Mouse (Mus musculus) C2C12 (cell line): ENCODE data around the gene Ryr3. TPM values are rescaled to one million over a fixed set of nuclear protein-coding genes. Genes with fewer than 3 reads are reported as not detected.

ENCODE experiments used
- H3K27me3 ChIP-seq: one replicate; pipeline ENCODE4 v1.6.1; 2011; ENCODE audit not compliant: control insufficient read depth, insufficient read depth, insufficient read length
- H3K36me3 ChIP-seq: one replicate; pipeline ENCODE4 v1.6.1; 2011; ENCODE audit not compliant: control insufficient read depth, insufficient read depth
- H3K4me3 ChIP-seq: one replicate; pipeline ENCODE4 v1.5.1; 2011; ENCODE audit warnings: mild to moderate bottlenecking, control low read depth; ENCODE audit not compliant: poor library complexity, insufficient read depth, severe bottlenecking
- H3K79me2 ChIP-seq: one replicate; pipeline ENCODE4 v1.6.1; 2011; ENCODE audit not compliant: control insufficient read depth, insufficient read depth
- H3K79me3 ChIP-seq: one replicate; pipeline ENCODE4 v1.6.1; 2011; ENCODE audit warnings: low read depth, control low read depth
- H3ac ChIP-seq: one replicate; pipeline ENCODE3; 2011; ENCODE audit warnings: low read depth; ENCODE audit not compliant: control insufficient read depth, insufficient read length
- CEBPB ChIP-seq: IDR thresholded peaks from one replicate; pipeline ENCODE4 v1.6.1; 2011; ENCODE audit warnings: low read depth, mild to moderate bottlenecking, control low read depth, moderate library complexity
- CTCF ChIP-seq: IDR thresholded peaks from one replicate; pipeline ENCODE4 v1.5.1; 2011; ENCODE audit not compliant: control insufficient read depth, insufficient read depth, insufficient read length
- FOSL1 ChIP-seq: IDR thresholded peaks from one replicate; pipeline ENCODE4 v1.8.0; 2011; ENCODE audit warnings: mild to moderate bottlenecking, low read length; ENCODE audit not compliant: poor library complexity, insufficient read depth, severe bottlenecking
- MAX ChIP-seq: IDR thresholded peaks from one replicate; pipeline ENCODE4 v1.6.1; 2011; ENCODE audit warnings: mild to moderate bottlenecking, control low read depth
- MYOD1 ChIP-seq: IDR thresholded peaks from one replicate; pipeline ENCODE4 v1.6.1; 2011; ENCODE audit warnings: low read depth; ENCODE audit not compliant: control insufficient read depth, insufficient read length
- MYOG ChIP-seq: IDR thresholded peaks from one replicate; pipeline ENCODE4 v1.6.1; 2011; ENCODE audit not compliant: control insufficient read depth, insufficient read length; ENCODE audit errors: extremely low read depth
- USF1 ChIP-seq: IDR thresholded peaks from one replicate; pipeline ENCODE4 v1.6.1; 2011; ENCODE audit warnings: low read depth, mild to moderate bottlenecking, control low read depth, moderate library complexity
- polyA plus RNA-seq: library from polyadenylated mRNA; unstranded; fragments of >200 nt; fragmentation: generic; extraction: Trizol; gene quantifications from one replicate; pipeline ENCODE4 v1.2.1, GENCODE M21; 2012; ENCODE audit warnings: missing spikeins

Gene Ryr3
- polyA plus RNA-seq, 1 experiment, result 1.6 TPM

- TF ChIP-seq MAX, result no peak
- no peak for TF ChIP-seq CEBPB
- no peak for TF ChIP-seq USF1
- no peak for TF ChIP-seq MYOD1
- no peak for TF ChIP-seq FOSL1
- TF ChIP-seq MYOG, result no peak
- TF ChIP-seq CTCF, result no peak
- no peak overlapping the region for H3ac ChIP-seq
- no peaks in the 10 kb centered on the region for H3K79me3 ChIP-seq
- no peaks in the 10 kb centered on the region for H3K36me3 ChIP-seq
- no peaks in the 10 kb centered on the region for H3K79me2 ChIP-seq
- no peak overlapping the region for H3K4me3 ChIP-seq
- no peaks in the 10 kb centered on the region for H3K27me3 ChIP-seq
These were observed 458.2 kb downstream of the Ryr3 start for GRCm38 (mm10) chr2:112758732-112759131.

GRCm38 (mm10) chr2:112753316-112753715 lies 463.6 kb downstream of the Ryr3 start:
- Histone ChIP-seq H3K79me3 (no peaks in the 10 kb centered on the region), H3K36me3 (no peaks in the 10 kb centered on the region), H3ac (no peak overlapping the region), H3K27me3 (no peaks in the 10 kb centered on the region), H3K4me3 (no peak overlapping the region), H3K79me2 (no peaks in the 10 kb centered on the region)
- no peak for TF ChIP-seq CEBPB
- TF ChIP-seq USF1, result no peak
- no peak for TF ChIP-seq FOSL1
- no peak for TF ChIP-seq MYOG
- no peak for TF ChIP-seq MYOD1
- no peak for TF ChIP-seq CTCF
- no peak for TF ChIP-seq MAX

GRCm38 (mm10) chr2:112751416-112751815 lies 465.5 kb downstream of the Ryr3 start:
- no peak overlapping the region for H3K4me3 ChIP-seq
- H3ac ChIP-seq, result no peak overlapping the region
- no peak for TF ChIP-seq CTCF
- TF ChIP-seq FOSL1, result no peak
- TF ChIP-seq MYOG, result no peak
- no peak for TF ChIP-seq MAX
- no peak for TF ChIP-seq CEBPB
- no peak for TF ChIP-seq USF1
- no peak for TF ChIP-seq MYOD1
- H3K27me3 ChIP-seq, result no peaks in the 10 kb centered on the region
- no peaks in the 10 kb centered on the region for H3K79me3 ChIP-seq
- no peaks in the 10 kb centered on the region for H3K36me3 ChIP-seq
- no peaks in the 10 kb centered on the region for H3K79me2 ChIP-seq

GRCm38 (mm10) chr2:112748532-112748931 lies 468.4 kb downstream of the Ryr3 start:
- H3K36me3 ChIP-seq, result no peaks in the 10 kb centered on the region
- no peaks in the 10 kb centered on the region for H3K79me2 ChIP-seq
- H3K79me3 ChIP-seq, result no peaks in the 10 kb centered on the region
- TF ChIP-seq USF1, result no peak
- no peak for TF ChIP-seq FOSL1
- no peak for TF ChIP-seq CTCF
- TF ChIP-seq MYOD1, result no peak
- no peak for TF ChIP-seq MAX
- no peak for TF ChIP-seq CEBPB
- TF ChIP-seq MYOG, result no peak
- no peaks in the 10 kb centered on the region for H3K27me3 ChIP-seq
- no peak overlapping the region for H3K4me3 ChIP-seq
- no peak overlapping the region for H3ac ChIP-seq

- H3K4me3 ChIP-seq, result no peak overlapping the region
- H3ac ChIP-seq, result no peak overlapping the region
- no peaks in the 10 kb centered on the region for H3K79me3 ChIP-seq
- no peaks in the 10 kb centered on the region for H3K27me3 ChIP-seq
- no peaks in the 10 kb centered on the region for H3K36me3 ChIP-seq
- no peak for TF ChIP-seq MYOD1
- TF ChIP-seq FOSL1, result no peak
- no peak for TF ChIP-seq CTCF
- no peak for TF ChIP-seq MAX
- TF ChIP-seq CEBPB, result no peak
- TF ChIP-seq MYOG, result no peak
- TF ChIP-seq USF1, result no peak
- H3K79me2 ChIP-seq, result no peaks in the 10 kb centered on the region
These were observed 484.0 kb downstream of the Ryr3 start for GRCm38 (mm10) chr2:112732942-112733341.

DNA sequence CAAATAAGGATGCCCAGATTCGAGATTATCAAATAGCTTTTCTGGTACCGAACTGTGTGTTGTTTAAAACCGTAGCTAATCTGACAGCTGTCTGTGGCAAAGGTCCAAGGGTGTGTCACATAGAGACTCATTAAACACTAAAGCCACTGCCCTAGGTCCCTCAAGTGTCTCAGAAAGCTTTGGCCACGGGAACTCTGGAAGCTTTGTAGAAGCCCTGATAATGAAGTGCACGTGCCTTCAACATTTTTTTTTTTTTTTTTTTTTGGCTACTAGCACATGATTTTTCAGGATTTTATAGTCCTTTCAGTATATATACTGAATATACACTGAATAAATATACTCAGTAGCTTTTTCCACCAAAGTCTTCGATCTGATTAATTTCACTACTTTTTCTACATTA lies 489.1 kb downstream of the Ryr3 start:
- no peaks in the 10 kb centered on the region for H3K79me2 ChIP-seq
- no peaks in the 10 kb centered on the region for H3K36me3 ChIP-seq
- H3K4me3 ChIP-seq, result no peak overlapping the region
- H3K79me3 ChIP-seq, result no peaks in the 10 kb centered on the region
- H3ac ChIP-seq, result no peak overlapping the region
- no peaks in the 10 kb centered on the region for H3K27me3 ChIP-seq
- TF ChIP-seq MAX (no peak), CEBPB (no peak), CTCF (no peak), MYOD1 (no peak), MYOG (no peak), USF1 (no peak), FOSL1 (no peak)
